ENCODE assay signal across 23 mouse cellular contexts in the genomic region with DNA sequence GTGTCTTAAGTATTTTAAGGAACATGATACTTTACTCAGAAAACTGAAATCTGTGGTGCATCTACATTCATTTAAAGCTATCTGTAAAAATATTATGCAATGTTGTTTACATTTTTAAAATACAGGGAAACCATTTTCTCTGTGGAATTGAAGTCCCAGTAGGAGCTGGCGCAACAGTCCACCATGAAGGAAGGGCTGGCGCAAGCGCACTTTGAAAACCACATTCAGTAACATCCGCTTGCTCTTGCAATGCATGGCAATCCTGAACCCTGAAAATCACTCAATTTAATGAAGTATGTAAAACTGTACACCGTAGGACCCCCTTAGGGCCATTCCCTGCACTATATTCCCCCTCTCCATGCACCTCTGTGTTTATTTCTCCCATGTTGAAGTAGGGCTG. TPM values are rescaled to one million over a fixed set of nuclear protein-coding genes. Genes with fewer than 3 reads are reported as not detected.
"Had no signal": no experiment of that assay in that cellular context is flagged by ENCODE, and none has a peak within 500 bp of the region (broad histone marks: within the 10 kb centered on the region; RNA-seq: fewer than 3 reads in every experiment).

No protein-coding gene starts in this region.

- H3K36me3 ChIP-seq: limb, embryonic 10.5 days; limb, embryonic 13.5 days; liver, embryonic 13.5 days; midbrain, embryonic 13.5 days had no signal

- H3K27me3 ChIP-seq: limb, embryonic 13.5 days; liver, embryonic 13.5 days; midbrain, embryonic 13.5 days had no signal

- H3K27ac ChIP-seq: kidney, postnatal 0 days; limb, embryonic 10.5 days; limb, embryonic 13.5 days; liver, embryonic 13.5 days; midbrain, embryonic 13.5 days; stomach, postnatal 0 days had no signal

- H3K4me2 ChIP-seq: limb, embryonic 13.5 days; liver, embryonic 13.5 days; midbrain, embryonic 13.5 days had no signal

- H3K9ac ChIP-seq: limb, embryonic 13.5 days; liver, embryonic 13.5 days; midbrain, embryonic 13.5 days had no signal

- H3K4me1 ChIP-seq: limb, embryonic 10.5 days; limb, embryonic 13.5 days; midbrain, embryonic 13.5 days had no signal

- DNase-seq: kidney, adult 2 months; kidney, postnatal 25 days; liver; liver, embryonic 13.5 days; right cerebral cortex, postnatal 4 days; thymus, adult 2 months; thymus, postnatal 14 days; thymus, postnatal 4 days had no signal

- H3K9me3 ChIP-seq: limb, embryonic 10.5 days; limb, embryonic 13.5 days; liver, embryonic 13.5 days; midbrain, embryonic 13.5 days had no signal

- ATAC-seq: intestine, postnatal 0 days; midbrain, embryonic 13.5 days had no signal

- H3K4me3 ChIP-seq: limb, embryonic 10.5 days; limb, embryonic 13.5 days; liver, embryonic 13.5 days; midbrain, embryonic 13.5 days had no signal

RNA-seq across cellular contexts. Expression of gene D930007J09Rik, which starts 31.9 kb away (rescaled TPM):
- total RNA-seq: midbrain, postnatal 0 days had no signal
- polyA plus RNA-seq: intestine, embryonic 14.5 days; intestine, postnatal 0 days; kidney, adult 2 months; kidney, embryonic 14.5 days; kidney, postnatal 0 days; large intestine, adult 2 months; limb, embryonic 10.5 days; limb, embryonic 13.5 days; liver, embryonic 13.5 days; liver, embryonic 16.5 days; lung, embryonic 16.5 days; midbrain, embryonic 13.5 days; midbrain, postnatal 0 days; neural tube, embryonic 11.5 days; neural tube, embryonic 14.5 days; stomach, embryonic 14.5 days; stomach, postnatal 0 days; thymus, adult 2 months had no signal

RNA-seq across cellular contexts. Expression of gene Mylk4, which starts 50.8 kb away (rescaled TPM):
- total RNA-seq: midbrain, postnatal 0 days had no signal
- polyA plus RNA-seq: intestine, embryonic 14.5 days; intestine, postnatal 0 days had no signal
